11 mouse cellular contexts compared by ENCODE assay signal in the genomic region with DNA sequence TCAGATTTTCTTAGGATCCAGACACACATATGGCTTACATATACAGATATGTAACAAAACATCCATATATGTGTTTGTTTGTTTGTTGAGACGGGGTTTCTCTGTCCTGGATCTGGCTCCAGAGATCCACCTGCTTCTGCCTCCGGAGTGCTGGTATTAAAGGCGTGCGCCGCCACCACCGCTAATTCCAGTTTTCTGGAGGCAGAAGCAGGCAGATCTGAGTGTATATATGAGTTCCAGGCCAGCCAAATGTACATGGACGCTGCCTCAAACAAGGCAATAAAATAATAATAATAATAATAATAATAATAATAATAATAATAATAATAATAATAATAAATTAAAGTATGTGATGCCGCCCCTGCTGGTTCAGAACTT. TPM values are rescaled to one million over a fixed set of nuclear protein-coding genes. Genes with fewer than 3 reads are reported as not detected.
DNase-seq lines count a peak whose midpoint lies in the region; ATAC-seq and TF ChIP-seq lines count a peak whose summit lies in the region.
"Had no signal": no experiment of that assay in that cellular context is flagged by ENCODE, and none has a peak within 500 bp of the region (broad histone marks: within the 10 kb centered on the region; RNA-seq: fewer than 3 reads in every experiment).

No protein-coding gene starts in this region.

- peak overlapping the region; percentile 69; the same call in 1 of the 2 replicates for H3K4me3 ChIP-seq in heart, embryonic 11.5 days (ENCODE audit: low read depth, low read length)
- H3K4me3 ChIP-seq in heart, embryonic 12.5 days, result no peak overlapping the region
- H3K4me3 ChIP-seq in E14TG2a.4 (replicated peaks; ENCODE audit: low read length), result peak overlapping the region; percentile 91; the same call in 1 of the 2 replicates
- no peak overlapping the region for H3K4me3 ChIP-seq in forebrain, embryonic 11.5 days (ENCODE audit: low read depth, low read length)
- H3K4me3 ChIP-seq in limb, embryonic 15.5 days, result peak overlapping the region; percentile 77; the same call in 1 of the 2 replicates

- H3K36me3 ChIP-seq in heart, embryonic 11.5 days (ENCODE audit: control insufficient read depth, insufficient read depth, low read length), result no peaks in the 10 kb centered on the region
- H3K36me3 ChIP-seq in heart, embryonic 12.5 days, result peaks cover 5% of the 10 kb centered on the region; the same call in 1 of the 2 replicates
- peaks cover 15% of the 10 kb centered on the region for H3K36me3 ChIP-seq in E14TG2a.4 (ENCODE audit: insufficient read depth, low read length)
- H3K36me3 ChIP-seq in forebrain, embryonic 11.5 days (ENCODE audit: control insufficient read depth, insufficient read depth, low read length), result no peaks in the 10 kb centered on the region
- H3K36me3 ChIP-seq in limb, embryonic 15.5 days, result peaks cover 15% of the 10 kb centered on the region; the same call in 1 of the 2 replicates

- no peaks in the 10 kb centered on the region for H3K9me3 ChIP-seq in heart, embryonic 11.5 days (replicated peaks; ENCODE audit: control insufficient read depth, low read length)
- H3K9me3 ChIP-seq in heart, embryonic 12.5 days (replicated peaks), result no peaks in the 10 kb centered on the region
- H3K9me3 ChIP-seq in E14TG2a.4 (ENCODE audit: low read length), result no peaks in the 10 kb centered on the region
- H3K9me3 ChIP-seq in forebrain, embryonic 11.5 days (ENCODE audit: control insufficient read depth, low read length), result no peaks in the 10 kb centered on the region
- no peaks in the 10 kb centered on the region for H3K9me3 ChIP-seq in limb, embryonic 15.5 days

- no peak for DNase-seq in forebrain, embryonic 11.5 days (ENCODE audit: low spot score)
- DNase-seq in Muller cell, postnatal 12 days (ENCODE audit: inconsistent ontology term), result no peak
- DNase-seq in B cell, adult 2 months, result no peak
- no peak for DNase-seq in layer of hippocampus, adult 8-10 months (ENCODE audit: low spot score in 2 of 2)

- no peaks in the 10 kb centered on the region for H3K4me1 ChIP-seq in heart, embryonic 11.5 days (ENCODE audit: control insufficient read depth, insufficient read depth, low read length)
- peaks cover 7% of the 10 kb centered on the region; the same call in 1 of the 2 replicates for H3K4me1 ChIP-seq in heart, embryonic 12.5 days (replicated peaks)
- H3K4me1 ChIP-seq in E14TG2a.4 (replicated peaks; ENCODE audit: low read depth, low read length), result peaks cover 25% of the 10 kb centered on the region
- H3K4me1 ChIP-seq in forebrain, embryonic 11.5 days (replicated peaks; ENCODE audit: control insufficient read depth, insufficient read depth, low read length), result peaks cover 3% of the 10 kb centered on the region; the same call in 1 of the 2 replicates
- peaks cover 10% of the 10 kb centered on the region for H3K4me1 ChIP-seq in limb, embryonic 15.5 days

- no peak overlapping the region for H3K27ac ChIP-seq in heart, embryonic 11.5 days (ENCODE audit: low read depth, low read length)
- no peak overlapping the region for H3K27ac ChIP-seq in heart, embryonic 12.5 days (ENCODE audit: poor library complexity, severe bottlenecking)
- no peak overlapping the region for H3K27ac ChIP-seq in forebrain, embryonic 11.5 days (ENCODE audit: low read depth, low read length)
- H3K27ac ChIP-seq in limb, embryonic 15.5 days, result no peak overlapping the region

- H3K4me2 ChIP-seq in heart, embryonic 11.5 days, result no peak overlapping the region
- H3K4me2 ChIP-seq in heart, embryonic 12.5 days, result no peak overlapping the region
- no peak overlapping the region for H3K4me2 ChIP-seq in forebrain, embryonic 11.5 days (ENCODE audit: low read depth, low read length, severe bottlenecking)
- H3K4me2 ChIP-seq in limb, embryonic 15.5 days, result no peak overlapping the region

- no peak for TF ChIP-seq CTCF in E14TG2a.4 (conservative IDR thresholded peaks at IDR 0.05; ENCODE audit: low read length)

- peak; percentile 5; the same call in 1 of the 2 replicates for ATAC-seq in heart, embryonic 11.5 days (replicated peaks; ENCODE audit: insufficient number of reproducible peaks, low FRiP score, low TSS enrichment)
- no peak for ATAC-seq in heart, embryonic 12.5 days (ENCODE audit: insufficient number of reproducible peaks, low FRiP score)
- ATAC-seq in forebrain, embryonic 11.5 days (replicated peaks; ENCODE audit: low FRiP score), result peak; percentile 37; the same call in 1 of the 2 replicates
- ATAC-seq in limb, embryonic 15.5 days (ENCODE audit: insufficient number of reproducible peaks, low FRiP score, low TSS enrichment, low read depth), result no peak

- H3K9ac ChIP-seq in heart, embryonic 11.5 days (ENCODE audit: low read depth, low read length), result no peak overlapping the region
- H3K9ac ChIP-seq in heart, embryonic 12.5 days, result no peak overlapping the region
- H3K9ac ChIP-seq in forebrain, embryonic 11.5 days (ENCODE audit: low read length), result no peak overlapping the region
- no peak overlapping the region for H3K9ac ChIP-seq in limb, embryonic 15.5 days

- H3K27me3 ChIP-seq in heart, embryonic 11.5 days (ENCODE audit: control insufficient read depth, insufficient read depth, low read length), result no peaks in the 10 kb centered on the region
- no peaks in the 10 kb centered on the region for H3K27me3 ChIP-seq in heart, embryonic 12.5 days (replicated peaks)
- H3K27me3 ChIP-seq in E14TG2a.4 (ENCODE audit: insufficient read depth, low read length), result 0 out of 2 replicates have a peak, but pooled peaks cover 6% of the 10 kb centered on the region
- H3K27me3 ChIP-seq in forebrain, embryonic 11.5 days (ENCODE audit: control insufficient read depth, insufficient read depth, low read length), result no peaks in the 10 kb centered on the region
- H3K27me3 ChIP-seq in limb, embryonic 15.5 days, result no peaks in the 10 kb centered on the region

- WGBS in heart, embryonic 11.5 days (ENCODE audit: insufficient replicate concordance), result 60% methylated on average over 8 of the region's 8 CpGs
- WGBS in heart, embryonic 12.5 days, result 58% methylated on average over 8 of the region's 8 CpGs
- 65% methylated on average over 8 of the region's 8 CpGs for WGBS in forebrain, embryonic 11.5 days
- 57% methylated on average over 8 of the region's 8 CpGs for WGBS in limb, embryonic 15.5 days

RNA-seq across cellular contexts. Expression of a gene that starts 0.3 kb away (rescaled TPM):
- 6.3 and 8.1 TPM in 2 replicates for polyA plus RNA-seq in heart, embryonic 11.5 days (2014; fragmentation: Nextera tagmentation; extraction: Ambion mirVana)
- 8.2 and 8.8 TPM in 2 replicates for polyA plus RNA-seq in heart, embryonic 12.5 days (2016; fragmentation: Nextera tagmentation; extraction: Ambion mirVana)
- polyA plus RNA-seq in forebrain, embryonic 11.5 days (2014; fragmentation: Nextera tagmentation; extraction: Ambion mirVana), result 15.4 and 17.3 TPM in 2 replicates
- polyA plus RNA-seq in limb, embryonic 15.5 days (2015; fragmentation: Nextera tagmentation; extraction: Ambion mirVana), result 12.6 and 12.8 TPM in 2 replicates
- 10 to 100 TPM; 29.9 to 39.5 (median 31.7) TPM for total RNA-seq in layer of hippocampus, adult 8-10 months (2022)

RNA-seq across cellular contexts. Expression of a gene that starts 9.5 kb away (rescaled TPM):
- polyA plus RNA-seq in heart, embryonic 11.5 days (2014; fragmentation: Nextera tagmentation; extraction: Ambion mirVana), result 5.4 TPM in 2 replicates
- 7.4 and 8.7 TPM in 2 replicates for polyA plus RNA-seq in heart, embryonic 12.5 days (2016; fragmentation: Nextera tagmentation; extraction: Ambion mirVana)
- polyA plus RNA-seq in forebrain, embryonic 11.5 days (2014; fragmentation: Nextera tagmentation; extraction: Ambion mirVana), result 12.6 and 16.1 TPM in 2 replicates
- 2.8 and 3.5 TPM in 2 replicates for polyA plus RNA-seq in limb, embryonic 15.5 days (2015; fragmentation: Nextera tagmentation; extraction: Ambion mirVana)
- 10 to 100 TPM; 48.7 to 58.6 (median 56.9) TPM for total RNA-seq in layer of hippocampus, adult 8-10 months (2022)

RNA-seq across cellular contexts. Expression of a gene that starts 13.8 kb away (rescaled TPM):
- polyA plus RNA-seq in heart, embryonic 11.5 days (2014; fragmentation: Nextera tagmentation; extraction: Ambion mirVana), result not detected in 2 replicates
- not detected in 2 replicates for polyA plus RNA-seq in heart, embryonic 12.5 days (2016; fragmentation: Nextera tagmentation; extraction: Ambion mirVana)
- 0.24 TPM in 1 of 2 replicates, not detected in the other for polyA plus RNA-seq in forebrain, embryonic 11.5 days (2014; fragmentation: Nextera tagmentation; extraction: Ambion mirVana)
- polyA plus RNA-seq in limb, embryonic 15.5 days (2015; fragmentation: Nextera tagmentation; extraction: Ambion mirVana), result 1.0 TPM in 1 of 2 replicates, not detected in the other
- under 1 TPM in 2 of 4 experiments, not detected in 2; 0.70 to 0.98 TPM for total RNA-seq in layer of hippocampus, adult 8-10 months (2022)
- total RNA-seq: heart, adult 18-20 months had no signal
- polyA plus RNA-seq: C2C12; liver, embryonic 16.5 days had no signal

RNA-seq across cellular contexts. Expression of a gene that starts 24.8 kb away (rescaled TPM):
- polyA plus RNA-seq in heart, embryonic 11.5 days (2014; fragmentation: Nextera tagmentation; extraction: Ambion mirVana), result 0.24 and 0.43 TPM in 2 replicates
- polyA plus RNA-seq in heart, embryonic 12.5 days (2016; fragmentation: Nextera tagmentation; extraction: Ambion mirVana), result 0.26 TPM in 1 of 2 replicates, not detected in the other
- 43.6 and 50.5 TPM in 2 replicates for polyA plus RNA-seq in forebrain, embryonic 11.5 days (2014; fragmentation: Nextera tagmentation; extraction: Ambion mirVana)
- polyA plus RNA-seq in limb, embryonic 15.5 days (2015; fragmentation: Nextera tagmentation; extraction: Ambion mirVana), result 0.35 and 0.53 TPM in 2 replicates
- total RNA-seq in layer of hippocampus, adult 8-10 months (2022), result 1 to 10 TPM; 1.1 to 2.2 (median 1.7) TPM
- total RNA-seq: heart, adult 18-20 months had no signal
- polyA plus RNA-seq: liver, embryonic 16.5 days had no signal

RNA-seq across cellular contexts. Expression of a gene that starts 34.6 kb away (rescaled TPM):
- polyA plus RNA-seq in heart, embryonic 11.5 days (2014; fragmentation: Nextera tagmentation; extraction: Ambion mirVana), result 139 and 141 TPM in 2 replicates
- 133 and 136 TPM in 2 replicates for polyA plus RNA-seq in heart, embryonic 12.5 days (2016; fragmentation: Nextera tagmentation; extraction: Ambion mirVana)
- 222 and 235 TPM in 2 replicates for polyA plus RNA-seq in forebrain, embryonic 11.5 days (2014; fragmentation: Nextera tagmentation; extraction: Ambion mirVana)
- 115 and 126 TPM in 2 replicates for polyA plus RNA-seq in limb, embryonic 15.5 days (2015; fragmentation: Nextera tagmentation; extraction: Ambion mirVana)
- 10 to 100 TPM; 41.2 to 54.2 (median 46.0) TPM for total RNA-seq in layer of hippocampus, adult 8-10 months (2022)

Comparison
In these comparisons a context has a peak if more than half of its experiments do, and no peak if none do; other contexts are left out.
1. ATAC-seq: peak in heart, embryonic 11.5 days (single experiment) and forebrain, embryonic 11.5 days (single experiment); none in heart, embryonic 12.5 days (single experiment) and limb, embryonic 15.5 days (single experiment).
2. H3K4me3 ChIP-seq: peak in heart, embryonic 11.5 days (single experiment), E14TG2a.4 (single experiment) and limb, embryonic 15.5 days (single experiment); none in heart, embryonic 12.5 days (single experiment) and forebrain, embryonic 11.5 days (single experiment).